Mouse (Mus musculus): ENCODE measurements around the gene Tubb1. TPM values are rescaled to one million over a fixed set of nuclear protein-coding genes. Genes with fewer than 3 reads are reported as not detected.

Tubb1 gene
- polyA plus RNA-seq, 1 experiment from 2014 or later: 23.9 TPM

DNA sequence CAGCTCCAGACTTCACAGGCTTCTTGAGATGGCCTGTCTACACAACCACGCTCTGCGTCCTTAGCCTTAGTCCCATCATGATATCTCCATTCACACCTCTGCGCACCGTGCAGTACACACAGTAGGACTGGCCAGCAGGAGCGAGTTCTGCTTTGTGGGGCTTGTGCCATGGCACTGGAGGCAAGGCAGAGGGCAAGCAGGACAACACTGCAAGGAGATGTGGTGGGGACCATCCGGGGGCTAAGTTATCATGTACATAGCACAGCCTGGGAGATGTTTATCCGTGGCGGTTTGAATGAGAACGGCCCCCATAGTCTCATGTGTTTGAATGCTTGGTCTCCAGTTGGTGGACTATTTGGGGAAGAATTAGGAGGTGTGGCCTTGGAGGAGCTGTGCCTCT is 15.6 kb upstream of the Tubb1 start:
- Histone ChIP-seq H3K27ac (replicated peaks) (no peak overlapping the region), H3K4me3 (replicated peaks) (no peak overlapping the region), H3K9ac (no peak overlapping the region), H3K27me3 (no peaks in the 10 kb centered on the region), H3K4me2 (no peak overlapping the region), H3K9me3 (replicated peaks) (no peaks in the 10 kb centered on the region), H3K4me1 (replicated peaks) (peaks cover 42% of the 10 kb centered on the region), H3K36me3 (replicated peaks) (peaks cover 35% of the 10 kb centered on the region)
- ATAC-seq (ENCODE audit: insufficient read depth): no peak
- 83% methylated on average over 9 of the region's 9 CpGs for WGBS (ENCODE audit: insufficient replicate concordance)

- H3K36me3 ChIP-seq (replicated peaks): peaks cover 23% of the 10 kb centered on the region
- H3K4me1 ChIP-seq (replicated peaks): peaks cover 44% of the 10 kb centered on the region
- H3K9me3 ChIP-seq (replicated peaks): no peaks in the 10 kb centered on the region
- no peak overlapping the region for H3K4me2 ChIP-seq
- 63% methylated on average over 26 of the region's 26 CpGs for WGBS (ENCODE audit: insufficient replicate concordance)
- H3K4me3 ChIP-seq (replicated peaks): no peak overlapping the region
- ATAC-seq (ENCODE audit: insufficient read depth): no peak
- 0 out of 2 replicates have a peak overlapping the region, but pooled peaks have one; percentile 0 for H3K27ac ChIP-seq (replicated peaks)
- H3K27me3 ChIP-seq: no peaks in the 10 kb centered on the region
- no peak overlapping the region for H3K9ac ChIP-seq
Observed at GRCm38 (mm10) chr2:174436076-174436701, 14.3 kb upstream of the Tubb1 start.

DNA sequence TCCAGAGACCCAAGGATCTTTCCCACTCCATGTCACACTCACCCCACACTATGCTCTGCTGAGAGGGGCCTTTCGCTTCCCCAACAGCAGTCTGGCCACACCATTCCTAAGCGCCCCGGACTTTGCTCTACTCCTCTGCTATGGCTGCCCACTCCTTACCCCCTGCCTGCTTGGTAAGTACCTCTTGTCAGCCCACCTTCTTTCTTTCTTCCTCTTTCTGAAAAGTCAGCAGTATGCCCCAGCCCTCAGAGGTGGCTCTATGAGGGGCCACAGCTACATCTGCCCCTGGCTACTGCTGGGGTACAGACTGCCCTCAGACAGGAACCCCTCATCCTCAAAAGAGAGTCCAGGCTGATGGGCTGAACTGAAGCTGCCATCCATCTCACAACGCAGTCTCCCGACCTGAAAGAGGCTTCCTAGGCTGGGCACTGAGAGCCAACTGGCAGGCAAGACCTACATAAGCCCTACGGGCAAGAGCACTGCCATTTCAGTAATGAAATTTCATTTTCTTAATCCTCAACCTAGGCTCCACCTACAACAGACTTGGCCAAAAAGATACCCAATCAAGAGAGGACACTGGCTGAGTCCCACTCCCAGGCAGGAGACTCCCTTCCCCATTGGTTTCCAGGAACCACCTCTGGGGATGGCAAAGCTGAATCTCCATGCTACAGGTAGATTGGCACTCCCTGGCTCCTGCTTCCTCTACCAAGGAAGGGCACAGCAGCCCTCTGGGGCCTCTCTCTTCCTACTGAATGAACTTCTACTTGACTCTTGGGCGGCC is 13.4 kb upstream of the Tubb1 start:
- no peaks in the 10 kb centered on the region for H3K27me3 ChIP-seq

DNA sequence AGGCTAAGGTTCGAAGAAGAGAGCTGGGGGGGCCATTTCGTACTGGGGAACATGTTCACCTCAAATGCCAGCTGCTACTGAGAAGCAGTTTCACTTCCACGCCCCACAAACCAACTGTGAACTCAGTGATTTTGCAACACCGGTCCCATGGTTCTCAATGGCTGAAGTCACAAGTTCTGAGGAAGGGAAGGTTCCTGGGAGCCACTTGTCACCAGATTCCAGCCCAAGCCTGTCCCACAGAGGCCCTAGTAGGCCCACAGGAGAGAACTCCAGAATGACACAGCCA is 12.9 kb upstream of the Tubb1 start:
- Histone ChIP-seq H3K4me3 (replicated peaks) (peak overlapping the region; percentile 69), H3K36me3 (replicated peaks) (peaks cover 9% of the 10 kb centered on the region), H3K9ac (peak overlapping the region; percentile 71; the same call in 1 of the 2 replicates), H3K27me3 (no peaks in the 10 kb centered on the region), H3K9me3 (replicated peaks) (no peaks in the 10 kb centered on the region), H3K4me2 (peak overlapping the region; percentile 95), H3K27ac (replicated peaks) (peak overlapping the region; percentile 65), H3K4me1 (replicated peaks) (peaks cover 47% of the 10 kb centered on the region)
- WGBS (ENCODE audit: insufficient replicate concordance): 79% methylated on average over 4 of the region's 4 CpGs
- ATAC-seq (ENCODE audit: insufficient read depth): no peak

More for the DNA sequence above, 13.4 kb upstream of the Tubb1 start:
- peaks cover 47% of the 10 kb centered on the region for H3K4me1 ChIP-seq (replicated peaks)
- peaks cover 14% of the 10 kb centered on the region for H3K36me3 ChIP-seq (replicated peaks)
- H3K4me2 ChIP-seq: peak overlapping the region; percentile 95
- 79% methylated on average over 7 of the region's 7 CpGs for WGBS (ENCODE audit: insufficient replicate concordance)
- H3K4me3 ChIP-seq (replicated peaks): peak overlapping the region; percentile 69
- H3K27ac ChIP-seq (replicated peaks): peak overlapping the region; percentile 65
- no peaks in the 10 kb centered on the region for H3K9me3 ChIP-seq (replicated peaks)
- ATAC-seq (ENCODE audit: insufficient read depth): no peak
- no peak overlapping the region for H3K9ac ChIP-seq

- Histone ChIP-seq H3K9ac (peak overlapping the region; percentile 71), H3K9me3 (replicated peaks) (no peaks in the 10 kb centered on the region), H3K4me3 (replicated peaks) (peak overlapping the region; percentile 69), H3K4me1 (replicated peaks) (peaks cover 47% of the 10 kb centered on the region), H3K4me2 (peak overlapping the region; percentile 95), H3K27ac (replicated peaks) (peak overlapping the region; percentile 65), H3K36me3 (replicated peaks) (peaks cover 6% of the 10 kb centered on the region), H3K27me3 (peaks cover under 1% of the 10 kb centered on the region; the same call in 1 of the 2 replicates)
- WGBS (ENCODE audit: insufficient replicate concordance): 60% methylated on average over 11 of the region's 11 CpGs
- ATAC-seq (ENCODE audit: insufficient read depth): no peak
Observed at GRCm38 (mm10) chr2:174438181-174438580, 12.3 kb upstream of the Tubb1 start.

GRCm38 (mm10) chr2:174438737-174439449 is 11.6 kb upstream of the Tubb1 start, which contains the start of gene Ctsz:
Ctsz (minus strand) TSS chr2:174439039.
- peak; percentile 82 for ATAC-seq (ENCODE audit: insufficient read depth)
- WGBS (ENCODE audit: insufficient replicate concordance): under 1% methylated on average over 38 of the region's 38 CpGs
- H3K4me1 ChIP-seq (replicated peaks): peaks cover 47% of the 10 kb centered on the region
- peak within 1 kb of the TSS; percentile 65 for H3K27ac ChIP-seq (replicated peaks)
- H3K9me3 ChIP-seq (replicated peaks): no peaks in the 10 kb centered on the region
- H3K9ac ChIP-seq: peak within 1 kb of the TSS; percentile 71
- H3K27me3 ChIP-seq: peaks cover 3% of the 10 kb centered on the region; the same call in 1 of the 2 replicates
- peak within 1 kb of the TSS; percentile 95 for H3K4me2 ChIP-seq
- H3K4me3 ChIP-seq (replicated peaks): peak within 1 kb of the TSS; percentile 69
- no peaks in the 10 kb centered on the region for H3K36me3 ChIP-seq (replicated peaks)

DNA sequence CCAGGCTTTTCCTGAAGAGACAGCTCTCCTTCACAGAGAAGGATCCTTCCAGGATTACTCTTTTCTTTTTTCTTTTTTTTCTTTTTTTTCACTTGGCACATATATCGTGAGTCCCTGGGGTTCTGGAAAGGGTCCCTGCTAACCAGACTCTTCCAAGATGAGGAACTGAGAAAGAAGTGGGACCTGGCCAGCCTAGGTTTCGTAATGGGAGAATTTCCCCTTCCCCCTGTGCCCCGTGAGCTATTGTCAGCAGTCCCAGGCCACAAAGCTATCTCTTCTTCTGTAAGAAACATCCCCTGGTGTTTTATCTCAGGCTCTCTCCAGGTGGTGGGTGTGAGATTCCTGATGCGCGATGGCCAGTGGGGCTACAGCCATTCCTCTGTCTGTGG is 11.1 kb upstream of the Tubb1 start:
- peaks cover 7% of the 10 kb centered on the region; the same call in 1 of the 2 replicates for H3K27me3 ChIP-seq
- no peaks in the 10 kb centered on the region for H3K36me3 ChIP-seq (replicated peaks)
- H3K4me1 ChIP-seq (replicated peaks): peaks cover 51% of the 10 kb centered on the region
- H3K4me3 ChIP-seq (replicated peaks): peak overlapping the region; percentile 69; the same call in 1 of the 2 replicates
- peak overlapping the region; percentile 71; the same call in 1 of the 2 replicates for H3K9ac ChIP-seq
- no peaks in the 10 kb centered on the region for H3K9me3 ChIP-seq (replicated peaks)
- no peak for ATAC-seq (ENCODE audit: insufficient read depth)
- peak overlapping the region; percentile 65 for H3K27ac ChIP-seq (replicated peaks)
- WGBS (ENCODE audit: insufficient replicate concordance): 23% methylated on average over 5 of the region's 5 CpGs
- H3K4me2 ChIP-seq: peak overlapping the region; percentile 95

DNA sequence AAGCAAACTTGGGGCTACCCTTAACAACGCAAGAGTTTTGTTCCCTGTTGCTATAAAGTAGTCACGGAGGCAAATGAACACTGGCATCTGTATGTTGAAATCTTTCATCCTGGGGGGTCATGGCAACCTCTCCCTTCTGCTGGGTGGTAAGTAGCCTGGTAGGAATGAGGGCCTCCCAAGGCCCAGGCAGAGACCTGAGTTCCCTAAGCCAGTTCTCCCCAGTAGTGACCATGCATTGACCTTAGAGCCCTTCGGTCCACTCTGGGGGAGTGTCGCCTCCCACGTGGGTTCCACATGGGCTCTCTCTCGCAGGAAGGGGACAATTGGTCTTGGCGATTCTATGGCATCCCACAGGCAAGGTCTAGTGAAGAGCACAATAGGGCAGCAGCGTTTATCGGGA is 10.5 kb upstream of the Tubb1 start:
- H3K4me2 ChIP-seq: peak overlapping the region; percentile 4; the same call in 1 of the 2 replicates
- 73% methylated on average over 9 of the region's 9 CpGs for WGBS (ENCODE audit: insufficient replicate concordance)
- H3K4me3 ChIP-seq (replicated peaks): no peak overlapping the region
- no peaks in the 10 kb centered on the region for H3K9me3 ChIP-seq (replicated peaks)
- H3K9ac ChIP-seq: no peak overlapping the region
- H3K4me1 ChIP-seq (replicated peaks): peaks cover 53% of the 10 kb centered on the region
- peak overlapping the region; percentile 65; the same call in 1 of the 2 replicates for H3K27ac ChIP-seq (replicated peaks)
- H3K36me3 ChIP-seq (replicated peaks): no peaks in the 10 kb centered on the region
- H3K27me3 ChIP-seq: peaks cover 7% of the 10 kb centered on the region; the same call in 1 of the 2 replicates
- no peak for ATAC-seq (ENCODE audit: insufficient read depth)

GRCm38 (mm10) chr2:174441898-174442297 is 8.6 kb upstream of the Tubb1 start:
- Histone ChIP-seq H3K36me3 (replicated peaks) (no peaks in the 10 kb centered on the region), H3K4me3 (replicated peaks) (no peak overlapping the region), H3K9me3 (replicated peaks) (no peaks in the 10 kb centered on the region), H3K9ac (no peak overlapping the region), H3K27me3 (peaks cover 24% of the 10 kb centered on the region), H3K27ac (replicated peaks) (no peak overlapping the region), H3K4me1 (replicated peaks) (peaks cover 41% of the 10 kb centered on the region), H3K4me2 (no peak overlapping the region)
- ATAC-seq (ENCODE audit: insufficient read depth): no peak
- WGBS (ENCODE audit: insufficient replicate concordance): 48% methylated on average over 4 of the region's 4 CpGs

DNA sequence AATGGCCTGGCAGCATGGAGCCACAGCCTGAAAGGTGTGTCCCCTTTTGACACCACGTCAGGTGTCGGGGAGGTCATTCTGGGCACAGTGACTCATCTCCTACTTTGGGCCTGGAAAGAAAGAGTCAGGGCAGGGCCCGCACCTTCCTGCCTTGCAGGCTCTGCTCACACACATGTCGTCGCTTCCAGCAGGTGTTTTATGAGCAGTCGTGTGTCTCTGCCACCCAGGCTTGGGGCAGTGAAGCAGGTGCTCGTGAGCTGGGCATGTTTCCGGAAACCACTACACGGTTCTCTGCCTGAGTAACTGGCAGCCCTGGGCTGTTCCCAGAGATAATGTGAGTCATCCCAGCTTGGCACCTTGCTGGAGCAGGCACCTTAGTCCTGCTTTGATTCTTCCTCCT is 8.0 kb upstream of the Tubb1 start:
- Histone ChIP-seq H3K27ac (replicated peaks) (no peak overlapping the region), H3K4me2 (no peak overlapping the region), H3K4me1 (replicated peaks) (peaks cover 36% of the 10 kb centered on the region), H3K4me3 (replicated peaks) (no peak overlapping the region), H3K9me3 (replicated peaks) (no peaks in the 10 kb centered on the region), H3K27me3 (peaks cover 29% of the 10 kb centered on the region), H3K9ac (no peak overlapping the region), H3K36me3 (replicated peaks) (no peaks in the 10 kb centered on the region)
- no peak for ATAC-seq (ENCODE audit: insufficient read depth)
- WGBS (ENCODE audit: insufficient replicate concordance): 69% methylated on average over 9 of the region's 9 CpGs

GRCm38 (mm10) chr2:174443046-174443445 is 7.4 kb upstream of the Tubb1 start:
- no peak overlapping the region for H3K4me3 ChIP-seq (replicated peaks)
- peaks cover 31% of the 10 kb centered on the region for H3K27me3 ChIP-seq
- H3K9me3 ChIP-seq (replicated peaks): no peaks in the 10 kb centered on the region
- 45% methylated on average over 2 of the region's 2 CpGs for WGBS (ENCODE audit: insufficient replicate concordance)
- no peak overlapping the region for H3K4me2 ChIP-seq
- H3K36me3 ChIP-seq (replicated peaks): no peaks in the 10 kb centered on the region
- H3K27ac ChIP-seq (replicated peaks): no peak overlapping the region
- H3K4me1 ChIP-seq (replicated peaks): peaks cover 30% of the 10 kb centered on the region
- ATAC-seq (ENCODE audit: insufficient read depth): no peak
- H3K9ac ChIP-seq: no peak overlapping the region
